Mouse (Mus musculus) yolk sac, embryonic 10.5 days (tissue): ENCODE measurements around the gene Parg.
"Not testable (repeated sequence)": the region's sequence is repeated elsewhere in the genome, so short reads cannot be mapped to it uniquely, and the experiment has no call there.

Source experiments
- DNase-seq: peaks from one replicate; pipeline ENCODE4 v3.0.0-alpha.2; 2017; ENCODE audit warnings: low spot score

Parg gene

GRCm38 (mm10) chr14:32179393-32180195, 22.2 kb upstream of the Parg start:
- DNase-seq: no peak

- no peak for DNase-seq
Observed at GRCm38 (mm10) chr14:32180861-32181260, 20.9 kb upstream of the Parg start.

- no peak for DNase-seq
Observed at GRCm38 (mm10) chr14:32183846-32184245, 17.9 kb upstream of the Parg start.

- DNase-seq: no peak
Observed at GRCm38 (mm10) chr14:32190627-32191391, 10.9 kb upstream of the Parg start.

GRCm38 (mm10) chr14:32191926-32192325, 9.8 kb upstream of the Parg start:
- no peak for DNase-seq

GRCm38 (mm10) chr14:32192437-32192836, 9.3 kb upstream of the Parg start:
- DNase-seq: peak; percentile 32

GRCm38 (mm10) chr14:32193557-32193956, 8.2 kb upstream of the Parg start:
- DNase-seq: not testable (repeated sequence)

GRCm38 (mm10) chr14:32201354-32201753, 395 bp upstream of the Parg start:
- peak; percentile 46 for DNase-seq

GRCm38 (mm10) chr14:32226601-32227000, 24.9 kb downstream of the Parg start:
- no peak for DNase-seq

GRCm38 (mm10) chr14:32228996-32229395, 27.2 kb downstream of the Parg start:
- DNase-seq: no peak

GRCm38 (mm10) chr14:32242401-32242800, 40.7 kb downstream of the Parg start:
- DNase-seq: no peak

GRCm38 (mm10) chr14:32246019-32246418, 44.3 kb downstream of the Parg start:
- DNase-seq: no peak

GRCm38 (mm10) chr14:32249616-32250015, 47.9 kb downstream of the Parg start:
- DNase-seq: peak; percentile 30

GRCm38 (mm10) chr14:32260830-32261229, 59.1 kb downstream of the Parg start:
- DNase-seq: no peak

GRCm38 (mm10) chr14:32261741-32262140, 60.0 kb downstream of the Parg start:
- DNase-seq: no peak

GRCm38 (mm10) chr14:32268999-32269398, 67.2 kb downstream of the Parg start:
- no peak for DNase-seq

GRCm38 (mm10) chr14:32269589-32269988, 67.8 kb downstream of the Parg start:
- DNase-seq: no peak

GRCm38 (mm10) chr14:32301622-32302021, 99.9 kb downstream of the Parg start:
- DNase-seq: no peak

GRCm38 (mm10) chr14:32302423-32302822, 100.7 kb downstream of the Parg start:
- DNase-seq: no peak

- no peak for DNase-seq
Observed at GRCm38 (mm10) chr14:32304921-32305320, 103.2 kb downstream of the Parg start.

- no peak for DNase-seq
Observed at GRCm38 (mm10) chr14:32309876-32310275, 108.1 kb downstream of the Parg start.

- DNase-seq: no peak
Observed at GRCm38 (mm10) chr14:32311381-32312035, 109.8 kb downstream of the Parg start.

- no peak for DNase-seq
Observed at GRCm38 (mm10) chr14:32317822-32318221, 116.1 kb downstream of the Parg start.
